Mouse (Mus musculus) right cerebral cortex, postnatal 36 days (tissue): ENCODE data around the gene Atp8a1.

Experiments used
- DNase-seq, 2 experiments: peaks; one replicate each; pipeline ENCODE4 v3.0.0; 2022; ENCODE audit warnings: low spot score in 2 of 2, mixed read lengths in 1 of 2

Atp8a1 gene

GRCm38 (mm10) chr5:67768708-67769107 is 78.5 kb downstream of the Atp8a1 start:
- DNase-seq = no peak

GRCm38 (mm10) chr5:67764798-67765197 is 82.4 kb downstream of the Atp8a1 start:
- no peak for DNase-seq

GRCm38 (mm10) chr5:67758126-67758525 is 89.1 kb downstream of the Atp8a1 start:
- no peak for DNase-seq

GRCm38 (mm10) chr5:67756138-67756537 is 91.1 kb downstream of the Atp8a1 start:
- DNase-seq = no peak

- no peak for DNase-seq
Observed at GRCm38 (mm10) chr5:67753057-67753456, 94.2 kb downstream of the Atp8a1 start.

GRCm38 (mm10) chr5:67752629-67753028 is 94.6 kb downstream of the Atp8a1 start:
- DNase-seq = no peak

- peak; percentile 34 to 47 for DNase-seq
Observed at GRCm38 (mm10) chr5:67752007-67752406, 95.2 kb downstream of the Atp8a1 start.

GRCm38 (mm10) chr5:67739261-67739660 is 108.0 kb downstream of the Atp8a1 start:
- no peak for DNase-seq

- no peak for DNase-seq
Observed at GRCm38 (mm10) chr5:67738133-67738532, 109.1 kb downstream of the Atp8a1 start.

- no peak for DNase-seq
Observed at GRCm38 (mm10) chr5:67735771-67736170, 111.5 kb downstream of the Atp8a1 start.

- no peak for DNase-seq
Observed at GRCm38 (mm10) chr5:67733551-67734258, 113.5 kb downstream of the Atp8a1 start.

GRCm38 (mm10) chr5:67733150-67733549 is 114.1 kb downstream of the Atp8a1 start:
- no peak for DNase-seq

- DNase-seq = no peak
Observed at GRCm38 (mm10) chr5:67727755-67728154, 119.5 kb downstream of the Atp8a1 start.

GRCm38 (mm10) chr5:67726810-67727209 is 120.4 kb downstream of the Atp8a1 start:
- no peak for DNase-seq

GRCm38 (mm10) chr5:67701641-67702040 is 145.6 kb downstream of the Atp8a1 start:
- DNase-seq = peak in 1 of 2 experiments; percentile 45

- no peak for DNase-seq
Observed at GRCm38 (mm10) chr5:67699418-67699817, 147.8 kb downstream of the Atp8a1 start.

GRCm38 (mm10) chr5:67698176-67698575 is 149.1 kb downstream of the Atp8a1 start:
- DNase-seq = no peak

GRCm38 (mm10) chr5:67696741-67697596 is 150.3 kb downstream of the Atp8a1 start:
- DNase-seq = peak in 1 of 2 experiments; percentile 34

GRCm38 (mm10) chr5:67695055-67695710 is 152.1 kb downstream of the Atp8a1 start:
- peak in 1 of 2 experiments; percentile 46 for DNase-seq

- no peak for DNase-seq
Observed at GRCm38 (mm10) chr5:67690336-67690735, 156.9 kb downstream of the Atp8a1 start.

GRCm38 (mm10) chr5:67688001-67688400 is 159.2 kb downstream of the Atp8a1 start:
- no peak for DNase-seq

- no peak for DNase-seq
Observed at GRCm38 (mm10) chr5:67685906-67686305, 161.3 kb downstream of the Atp8a1 start.
